Mouse (Mus musculus) ES-Bruce4 (cell line): ENCODE results near the gene Cdca7.

Source experiments
- CTCF ChIP-seq: IDR thresholded peaks from one replicate; pipeline ENCODE4 v1.8.1; 2011; ENCODE audit warnings: low read depth, low read length
- EP300 ChIP-seq: IDR thresholded peaks from 2 replicates; pipeline ENCODE4 v1.6.1; 2011; ENCODE audit warnings: low read depth, low read length; ENCODE audit not compliant: insufficient read depth
- POLR2A ChIP-seq: IDR thresholded peaks from one replicate; pipeline ENCODE4 v1.8.1; 2011; ENCODE audit warnings: low read length; ENCODE audit not compliant: insufficient read depth

- TF ChIP-seq POLR2A = no peak
- no peak for TF ChIP-seq CTCF
- no peak for TF ChIP-seq EP300
These were observed 15.7 kb downstream of the Cdca7 start for GRCm38 (mm10) chr2:72491650-72492049.
